Mouse (Mus musculus): ENCODE results near the gene Nupl1. TPM values are rescaled to one million over a fixed set of nuclear protein-coding genes. Genes with fewer than 3 reads are reported as not detected.

The Nupl1 gene
- polyA plus RNA-seq, 1 experiment from 2014 or later, result not detected

DNA sequence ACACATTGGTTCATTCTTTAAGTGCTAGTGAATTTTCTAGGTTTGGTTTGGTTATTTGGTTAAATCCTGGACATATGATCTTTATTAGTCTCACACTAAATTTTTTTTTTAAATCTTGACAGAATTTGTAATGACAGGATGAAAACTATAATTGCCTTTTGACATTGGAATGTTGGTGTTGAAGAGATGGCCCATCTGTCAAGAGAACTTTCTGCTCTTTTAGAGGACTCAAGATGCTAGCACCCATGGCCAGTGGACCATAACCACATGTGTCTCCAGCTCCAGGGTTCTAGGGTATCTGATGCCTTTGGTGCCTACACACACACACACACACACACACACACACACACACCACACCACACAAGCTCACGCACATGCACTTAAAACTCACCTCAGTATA, 6.6 kb upstream of the Nupl1 start:
- no peak for ATAC-seq (ENCODE audit: low FRiP score, low read depth)
- Histone ChIP-seq H3K9me3 (no peaks in the 10 kb centered on the region), H3K4me1 (no peaks in the 10 kb centered on the region), H3K27me3 (replicated peaks) (no peaks in the 10 kb centered on the region), H3K4me3 (no peak overlapping the region), H3K36me3 (no peaks in the 10 kb centered on the region), H3K9ac (no peak overlapping the region), H3K4me2 (replicated peaks) (no peak overlapping the region), H3K27ac (no peak overlapping the region)
- WGBS, result 87% methylated on average over 1 of the region's 1 CpGs

DNA sequence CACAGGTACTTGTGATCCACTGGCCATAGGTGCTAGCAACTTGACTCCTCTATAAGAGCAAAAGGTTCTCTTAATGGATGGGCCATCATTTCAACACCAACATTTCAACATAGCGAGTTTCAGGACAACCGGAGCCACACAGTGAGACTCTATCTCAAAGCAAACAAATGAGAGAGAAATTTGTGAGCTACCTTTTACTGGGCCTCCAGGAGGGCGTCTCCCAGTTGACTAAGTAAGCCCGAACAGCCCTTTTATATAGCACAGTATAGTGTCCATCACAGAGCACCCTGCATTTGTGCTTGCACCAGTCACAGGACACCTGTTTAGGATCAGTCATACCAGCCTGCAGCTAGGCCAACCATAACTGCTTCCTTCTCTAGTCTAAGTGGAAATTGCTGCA, 5.9 kb upstream of the Nupl1 start:
- no peak overlapping the region for H3K27ac ChIP-seq

DNA sequence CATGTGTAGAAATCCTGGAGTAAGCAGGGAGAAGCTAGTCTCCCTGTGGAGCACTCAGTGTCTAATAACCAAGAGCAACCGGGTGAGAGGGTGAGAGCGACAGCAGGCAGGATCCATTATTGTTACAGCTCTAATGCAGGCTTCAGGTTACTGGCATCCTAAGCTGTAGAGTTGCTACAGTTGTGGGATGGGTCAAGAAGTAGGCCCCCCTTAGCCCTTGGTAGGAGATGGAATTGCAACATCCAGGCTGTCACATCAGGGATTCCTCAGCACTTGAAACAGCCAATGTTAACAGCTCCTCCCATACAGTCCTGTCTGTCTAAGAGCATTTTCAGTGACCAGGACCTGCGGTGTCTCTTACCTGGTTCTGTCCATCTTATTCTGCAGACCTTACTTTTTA, 5.1 kb upstream of the Nupl1 start:
- WGBS, result 31% methylated on average over 3 of the region's 3 CpGs
- Histone ChIP-seq H3K9me3 (no peaks in the 10 kb centered on the region), H3K4me2 (replicated peaks) (no peak overlapping the region), H3K4me1 (peaks cover 5% of the 10 kb centered on the region), H3K36me3 (no peaks in the 10 kb centered on the region), H3K9ac (no peak overlapping the region), H3K4me3 (no peak overlapping the region), H3K27ac (no peak overlapping the region), H3K27me3 (replicated peaks) (no peaks in the 10 kb centered on the region)
- ATAC-seq (ENCODE audit: low FRiP score, low read depth), result no peak

More for the DNA sequence above, 5.9 kb upstream of the Nupl1 start:
- H3K9me3 ChIP-seq, result no peaks in the 10 kb centered on the region
- peaks cover 5% of the 10 kb centered on the region for H3K4me1 ChIP-seq
- no peak overlapping the region for H3K9ac ChIP-seq
- no peak overlapping the region for H3K4me3 ChIP-seq
- 76% methylated on average over 4 of the region's 4 CpGs for WGBS
- H3K36me3 ChIP-seq, result no peaks in the 10 kb centered on the region
- no peak overlapping the region for H3K4me2 ChIP-seq (replicated peaks)
- no peaks in the 10 kb centered on the region for H3K27me3 ChIP-seq (replicated peaks)
- ATAC-seq (ENCODE audit: low FRiP score, low read depth), result no peak

DNA sequence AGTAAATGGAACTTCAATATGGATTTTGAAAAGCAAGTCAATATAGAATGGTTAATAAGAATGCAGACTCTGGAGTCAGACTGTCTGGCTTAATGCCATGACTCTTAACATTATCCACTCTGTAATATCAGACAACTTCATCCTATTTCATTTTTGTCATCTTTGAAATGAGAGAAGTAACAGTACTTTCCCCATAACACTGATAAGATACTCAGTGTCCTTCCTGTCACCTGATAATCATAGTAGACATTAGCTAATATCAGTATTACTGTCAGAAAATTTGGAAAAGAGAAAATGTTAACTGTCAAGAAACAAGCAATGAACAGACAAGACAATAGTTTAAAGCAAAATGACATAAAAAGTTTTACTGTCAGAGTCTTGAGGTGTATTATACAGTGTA, 3.5 kb upstream of the Nupl1 start:
- Histone ChIP-seq H3K27me3 (replicated peaks) (no peaks in the 10 kb centered on the region), H3K27ac (no peak overlapping the region), H3K36me3 (no peaks in the 10 kb centered on the region), H3K4me2 (replicated peaks) (no peak overlapping the region), H3K4me3 (no peak overlapping the region), H3K9me3 (no peaks in the 10 kb centered on the region), H3K9ac (no peak overlapping the region), H3K4me1 (peaks cover 8% of the 10 kb centered on the region)
- ATAC-seq (ENCODE audit: low FRiP score, low read depth), result no peak

DNA sequence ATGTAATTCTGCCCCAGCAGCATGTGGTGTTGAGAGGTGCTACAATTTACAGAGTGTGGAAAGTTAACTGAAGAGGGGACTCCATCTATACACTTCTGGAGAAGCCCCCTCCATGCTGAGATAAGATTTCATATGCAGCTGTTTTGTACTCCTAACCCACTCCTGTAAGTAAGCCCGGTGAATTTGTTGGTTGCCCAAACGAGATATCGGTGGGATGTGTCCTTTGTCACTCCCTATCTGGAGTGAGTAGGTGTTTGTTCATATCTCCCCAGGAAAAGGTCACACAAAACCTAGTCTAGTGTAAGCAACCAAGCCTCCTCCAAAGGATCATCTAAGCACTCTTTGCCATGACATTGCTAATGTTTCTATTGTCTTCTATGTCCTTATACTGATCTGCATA, 2.2 kb upstream of the Nupl1 start:
- no peak for ATAC-seq (ENCODE audit: low FRiP score, low read depth)
- Histone ChIP-seq H3K27me3 (replicated peaks) (no peaks in the 10 kb centered on the region), H3K36me3 (no peaks in the 10 kb centered on the region), H3K27ac (no peak overlapping the region), H3K9me3 (no peaks in the 10 kb centered on the region), H3K4me2 (replicated peaks) (no peak overlapping the region), H3K4me3 (no peak overlapping the region), H3K9ac (no peak overlapping the region), H3K4me1 (peaks cover 16% of the 10 kb centered on the region)
- 93% methylated on average over 3 of the region's 3 CpGs for WGBS

DNA sequence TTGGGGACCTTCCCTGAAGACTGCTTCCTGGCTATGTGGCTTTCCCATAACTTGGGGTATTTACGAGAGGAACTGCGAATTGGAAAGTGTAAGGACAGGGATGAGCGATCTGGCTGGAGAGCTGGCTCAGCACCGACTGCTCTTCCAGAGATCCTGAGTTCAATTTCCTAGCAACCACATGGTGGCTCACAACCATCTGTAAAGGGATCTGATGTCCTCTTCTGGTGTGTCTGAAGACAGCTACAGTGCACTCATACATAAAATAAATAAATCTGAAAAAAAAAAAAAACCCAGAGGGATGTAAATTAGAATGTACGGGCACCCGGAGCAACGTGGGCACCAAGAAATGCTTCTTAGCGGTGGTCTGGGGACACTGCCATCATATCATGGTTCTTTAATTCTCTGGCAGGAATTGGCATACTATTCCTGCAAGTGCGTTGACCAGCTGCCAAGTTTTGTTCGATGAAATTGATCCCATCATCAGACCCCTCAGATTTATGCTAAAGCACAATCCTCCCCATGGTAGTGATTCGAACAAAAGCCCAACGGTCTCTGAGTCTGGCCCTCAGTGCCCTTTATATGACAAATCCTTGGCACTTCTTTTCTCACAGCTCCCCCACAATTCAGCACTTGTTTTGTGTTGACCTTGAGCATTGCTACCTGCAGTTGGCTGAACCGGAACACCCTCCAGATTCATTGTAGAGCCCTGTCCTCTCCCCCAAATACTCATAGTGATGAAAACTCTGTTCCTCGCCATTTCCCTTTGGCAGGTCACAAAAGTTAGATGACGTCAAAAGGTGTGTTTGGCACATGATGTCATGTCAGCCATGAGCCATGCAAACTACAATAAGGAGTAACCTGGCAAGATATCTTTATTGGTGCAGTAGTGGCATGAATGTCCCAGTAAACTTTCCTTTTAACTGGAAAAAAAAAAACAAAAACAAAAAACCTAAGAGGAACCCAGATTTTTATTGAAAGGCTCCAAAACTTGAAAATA, 1.1 kb upstream of the Nupl1 start:
- H3K36me3 ChIP-seq, result no peaks in the 10 kb centered on the region
- H3K27ac ChIP-seq, result peak overlapping the region; percentile 67; the same call in 1 of the 2 replicates
- no peaks in the 10 kb centered on the region for H3K27me3 ChIP-seq (replicated peaks)
- H3K4me2 ChIP-seq (replicated peaks), result peak overlapping the region; percentile 81
- H3K4me3 ChIP-seq, result peak overlapping the region; percentile 91
- 19% methylated on average over 15 of the region's 15 CpGs for WGBS
- ATAC-seq (ENCODE audit: low FRiP score, low read depth), result peak; percentile 39; the same call in 1 of the 2 replicates
- peak overlapping the region; percentile 76 for H3K9ac ChIP-seq
- no peaks in the 10 kb centered on the region for H3K9me3 ChIP-seq
- H3K4me1 ChIP-seq, result peaks cover 16% of the 10 kb centered on the region

DNA sequence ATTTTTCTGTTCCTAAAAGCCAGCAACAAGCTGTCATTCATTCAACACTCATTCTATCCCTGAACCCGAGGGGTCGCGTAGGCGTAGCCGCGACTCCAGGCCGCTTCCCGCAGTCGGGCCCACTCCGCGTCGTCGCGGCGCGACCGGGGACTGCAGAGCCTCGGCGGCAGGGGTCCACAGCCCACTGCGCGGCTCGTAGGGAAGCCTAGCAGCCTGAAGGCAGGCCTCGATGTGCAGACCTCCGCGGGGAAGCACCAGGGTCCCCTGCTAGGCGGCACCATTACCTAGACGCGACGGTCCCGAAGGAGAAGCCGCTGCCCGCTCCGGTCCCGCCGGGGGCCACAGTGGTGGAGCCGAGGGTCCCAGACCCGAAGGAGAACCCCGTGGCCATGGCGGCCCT, 352 bp downstream of the Nupl1 start:
- under 1% methylated on average over 39 of the region's 39 CpGs for WGBS
- no peaks in the 10 kb centered on the region for H3K9me3 ChIP-seq
- peaks cover 16% of the 10 kb centered on the region for H3K4me1 ChIP-seq
- no peaks in the 10 kb centered on the region for H3K27me3 ChIP-seq (replicated peaks)
- peak; percentile 74 for ATAC-seq (ENCODE audit: low FRiP score, low read depth)
- peak overlapping the region; percentile 95 for H3K9ac ChIP-seq
- H3K27ac ChIP-seq, result peak overlapping the region; percentile 83
- peak overlapping the region; percentile 91 for H3K4me3 ChIP-seq
- peak overlapping the region; percentile 81 for H3K4me2 ChIP-seq (replicated peaks)
- H3K36me3 ChIP-seq, result no peaks in the 10 kb centered on the region

DNA sequence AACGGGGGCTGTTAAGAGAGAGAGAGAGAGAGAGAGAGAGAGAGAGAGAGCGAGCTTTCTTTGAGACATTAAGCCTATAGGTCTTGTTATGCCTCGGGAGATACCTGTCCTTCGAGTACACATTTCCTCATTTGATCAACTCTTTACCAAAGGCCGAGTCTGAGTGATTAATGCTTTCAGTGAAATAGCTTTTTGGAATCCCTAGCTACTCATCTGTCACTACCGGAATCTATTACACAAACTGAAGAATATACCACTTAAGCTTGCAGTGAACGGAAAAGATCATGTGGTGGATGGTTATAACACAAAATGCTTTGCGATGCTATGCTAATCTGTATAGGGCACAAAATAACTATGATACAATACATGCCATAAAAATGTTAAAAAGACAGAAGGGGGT, 865 bp downstream of the Nupl1 start:
- Histone ChIP-seq H3K4me2 (replicated peaks) (peak overlapping the region; percentile 81), H3K4me1 (peaks cover 16% of the 10 kb centered on the region), H3K9ac (peak overlapping the region; percentile 95), H3K36me3 (peaks cover under 1% of the 10 kb centered on the region; the same call in 1 of the 2 replicates), H3K4me3 (peak overlapping the region; percentile 91), H3K9me3 (no peaks in the 10 kb centered on the region), H3K27me3 (replicated peaks) (no peaks in the 10 kb centered on the region), H3K27ac (no peak overlapping the region)
- ATAC-seq (ENCODE audit: low FRiP score, low read depth), result no peak
- 24% methylated on average over 8 of the region's 8 CpGs for WGBS

DNA sequence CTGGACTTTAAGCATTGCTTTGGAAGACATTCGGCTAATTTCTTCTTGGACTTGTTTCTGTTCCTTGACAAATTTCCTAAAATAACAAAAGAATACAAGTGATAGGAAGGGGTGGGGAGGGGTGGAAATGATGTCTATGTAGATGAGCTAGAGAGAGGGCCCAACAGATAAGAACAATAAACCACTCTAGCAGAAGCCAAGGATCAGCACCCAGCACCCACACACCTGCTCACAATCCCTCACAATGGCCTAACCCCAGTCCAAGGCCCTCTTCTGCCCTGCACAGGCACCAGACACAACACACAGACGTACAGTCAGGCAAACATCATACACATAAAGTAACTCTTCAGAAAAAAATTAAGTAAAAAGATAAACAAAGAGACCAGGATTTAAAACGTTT, 12.7 kb downstream of the Nupl1 start:
- no peaks in the 10 kb centered on the region for H3K9me3 ChIP-seq
- H3K4me1 ChIP-seq, result no peaks in the 10 kb centered on the region
- H3K4me3 ChIP-seq, result no peak overlapping the region
- H3K36me3 ChIP-seq, result peaks cover 53% of the 10 kb centered on the region
- no peak for ATAC-seq (ENCODE audit: low FRiP score, low read depth)
- no peaks in the 10 kb centered on the region for H3K27me3 ChIP-seq (replicated peaks)
- H3K27ac ChIP-seq, result no peak overlapping the region
- no peak overlapping the region for H3K9ac ChIP-seq
- no peak overlapping the region for H3K4me2 ChIP-seq (replicated peaks)
- 86% methylated on average over 3 of the region's 3 CpGs for WGBS

DNA sequence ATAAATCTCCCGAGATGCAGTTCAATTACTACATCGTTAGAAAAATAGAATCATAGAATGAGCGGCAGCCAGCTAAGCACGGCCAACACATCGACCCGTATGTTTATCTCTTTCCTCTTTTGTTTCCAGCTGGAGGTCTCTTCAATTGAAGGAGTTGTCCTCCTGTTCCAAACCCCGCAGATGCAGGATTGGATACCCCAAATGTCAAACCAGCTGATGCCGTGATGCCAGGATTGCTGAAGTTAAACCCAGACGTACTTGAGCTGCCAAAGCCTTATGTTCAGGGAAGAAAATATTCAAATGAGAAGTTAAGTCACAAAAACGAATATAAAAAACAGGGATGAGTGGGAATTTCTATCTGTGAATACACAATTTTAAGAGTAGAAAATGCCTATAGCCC, 31.3 kb downstream of the Nupl1 start:
- Histone ChIP-seq H3K27me3 (replicated peaks) (no peaks in the 10 kb centered on the region), H3K27ac (no peak overlapping the region), H3K4me1 (no peaks in the 10 kb centered on the region), H3K9me3 (no peaks in the 10 kb centered on the region), H3K4me3 (no peak overlapping the region), H3K4me2 (replicated peaks) (no peak overlapping the region), H3K9ac (no peak overlapping the region), H3K36me3 (peaks cover 10% of the 10 kb centered on the region; the same call in 1 of the 2 replicates)
- 94% methylated on average over 10 of the region's 10 CpGs for WGBS
- no peak for ATAC-seq (ENCODE audit: low FRiP score, low read depth)

DNA sequence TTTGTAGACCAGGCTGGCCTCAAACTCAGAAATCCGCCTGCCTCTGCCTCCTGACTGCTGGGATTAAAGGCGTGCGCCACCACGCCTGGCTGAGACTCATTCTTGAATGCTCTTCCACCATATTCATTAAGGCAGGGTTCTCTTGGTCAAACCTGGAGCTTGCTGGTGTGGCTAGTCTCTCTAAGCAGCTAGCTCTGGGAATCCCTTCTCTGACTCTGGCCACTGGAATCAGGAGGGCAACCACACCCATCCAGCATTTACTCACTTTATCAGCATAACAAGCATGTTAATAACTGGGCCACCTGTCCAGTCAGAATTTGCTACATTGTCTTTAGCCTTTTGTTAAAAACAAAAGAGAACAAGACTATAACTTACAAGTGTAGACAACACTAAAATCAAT, 33.6 kb downstream of the Nupl1 start:
- Histone ChIP-seq H3K4me2 (replicated peaks) (no peak overlapping the region), H3K9me3 (no peaks in the 10 kb centered on the region), H3K4me3 (no peak overlapping the region), H3K4me1 (no peaks in the 10 kb centered on the region), H3K27ac (no peak overlapping the region), H3K27me3 (replicated peaks) (no peaks in the 10 kb centered on the region), H3K36me3 (peaks cover 10% of the 10 kb centered on the region; the same call in 1 of the 2 replicates), H3K9ac (no peak overlapping the region)
- WGBS, result 97% methylated on average over 4 of the region's 4 CpGs
- no peak for ATAC-seq (ENCODE audit: low FRiP score, low read depth)

DNA sequence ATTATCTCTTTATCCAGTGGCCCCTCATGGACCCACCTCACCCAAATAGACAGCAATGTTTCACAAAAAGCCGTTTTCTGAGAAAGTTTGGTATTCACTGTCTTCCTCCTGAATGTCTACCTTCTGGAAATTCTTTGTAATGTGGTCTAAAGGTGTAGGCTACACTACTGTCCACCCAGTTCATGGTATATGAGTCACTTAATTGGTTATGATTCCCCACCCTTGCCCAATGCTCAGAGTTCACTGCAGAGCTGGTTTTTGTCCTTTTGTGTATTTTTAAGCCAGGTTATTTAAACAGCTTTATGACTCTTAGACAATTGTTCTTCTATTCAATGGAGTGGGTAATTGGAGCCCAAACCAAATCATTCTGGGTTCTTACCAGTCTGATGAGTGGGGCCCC, 35.1 kb downstream of the Nupl1 start:
- WGBS, result 88% methylated on average over 1 of the region's 1 CpGs
- Histone ChIP-seq H3K9ac (no peak overlapping the region), H3K4me1 (no peaks in the 10 kb centered on the region), H3K27me3 (replicated peaks) (no peaks in the 10 kb centered on the region), H3K9me3 (no peaks in the 10 kb centered on the region), H3K4me3 (no peak overlapping the region), H3K36me3 (peaks cover 5% of the 10 kb centered on the region; the same call in 1 of the 2 replicates), H3K4me2 (replicated peaks) (no peak overlapping the region), H3K27ac (no peak overlapping the region)
- no peak for ATAC-seq (ENCODE audit: low FRiP score, low read depth)

DNA sequence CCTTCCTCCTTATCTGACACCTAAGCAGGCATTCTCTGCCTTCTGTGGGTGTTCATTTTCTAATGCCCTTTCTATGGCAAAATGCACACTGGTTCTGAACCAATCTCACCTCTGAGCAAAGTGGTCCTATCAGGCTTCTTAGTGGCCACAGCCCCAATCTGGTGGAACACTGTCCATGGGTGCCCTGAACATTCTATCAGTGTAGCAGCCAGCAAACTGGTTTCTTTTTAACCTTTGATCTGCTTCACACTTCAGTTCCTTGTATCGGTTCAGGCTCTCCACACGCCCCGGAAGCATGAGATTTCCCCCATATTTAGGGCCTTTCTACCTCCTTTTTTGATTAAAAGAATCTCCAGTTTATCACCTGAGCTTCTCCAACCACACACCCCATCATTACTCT, 36.2 kb downstream of the Nupl1 start:
- Histone ChIP-seq H3K27me3 (replicated peaks) (no peaks in the 10 kb centered on the region), H3K36me3 (peaks cover 3% of the 10 kb centered on the region; the same call in 1 of the 2 replicates), H3K9ac (no peak overlapping the region), H3K27ac (no peak overlapping the region), H3K4me1 (no peaks in the 10 kb centered on the region), H3K4me3 (no peak overlapping the region), H3K4me2 (replicated peaks) (no peak overlapping the region), H3K9me3 (no peaks in the 10 kb centered on the region)
- 94% methylated on average over 3 of the region's 3 CpGs for WGBS
- ATAC-seq (ENCODE audit: low FRiP score, low read depth), result no peak
